Mouse (Mus musculus): ENCODE data around the gene Eif4e. TPM values are rescaled to one million over a fixed set of nuclear protein-coding genes. Genes with fewer than 3 reads are reported as not detected.

The Eif4e gene
- polyA plus RNA-seq, 1 experiment from 2014 or later: 468 TPM

MicroRNA genes within 50 kb of the gene (microRNA counts, 519-probe panel; counts per million panel counts)
- microRNA mmu-miR-1956: 171 counts per million, percentile 57 among the panel's probes with 10 or more counts

Small RNAs within 50 kb of the gene (microRNA-seq; reads per million reads assigned to microRNA genes)
- not detected for gene Mir1956

Other genes with a start within 250 kb of the Eif4e start
- not detected in 2 replicates for gene Adh6a, start 212.9 kb upstream of the Eif4e start, polyA plus RNA-seq (2014; fragmentation: Nextera tagmentation; extraction: Ambion mirVana)
- 0.53 and 0.68 TPM in 2 replicates for gene Adh6b, start 184.4 kb upstream of the Eif4e start, polyA plus RNA-seq (2014; fragmentation: Nextera tagmentation; extraction: Ambion mirVana)
- not detected in 2 replicates for gene Adh4, start 110.7 kb upstream of the Eif4e start, polyA plus RNA-seq (2014; fragmentation: Nextera tagmentation; extraction: Ambion mirVana)
- gene Adh5, start 83.1 kb upstream of the Eif4e start, polyA plus RNA-seq (2014; fragmentation: Nextera tagmentation; extraction: Ambion mirVana): 248 and 254 TPM in 2 replicates
- 69.0 and 69.6 TPM in 2 replicates for gene Metap1, start 36.7 kb upstream of the Eif4e start, polyA plus RNA-seq (2014; fragmentation: Nextera tagmentation; extraction: Ambion mirVana)
- 71.6 and 79.2 TPM in 2 replicates for gene Tspan5, start 216.0 kb downstream of the Eif4e start, polyA plus RNA-seq (2014; fragmentation: Nextera tagmentation; extraction: Ambion mirVana)

Measured in neural tube, embryonic 11.5 days (tissue).